In genomic region chr11:110398553-110399239, GRCm38 (mm10) we compare ENCODE assay signal across 8 mouse cellular contexts. TPM values are rescaled to one million over a fixed set of nuclear protein-coding genes. Genes with fewer than 3 reads are reported as not detected.
DNase-seq lines count a peak whose midpoint lies in the region; ATAC-seq and TF ChIP-seq lines count a peak whose summit lies in the region.

Gene Map2k6 (plus strand): TSS chr11:110399122.

- DNase-seq in CH12.LX (ENCODE audit: extremely low read depth), result peak; percentile 97
- peak; percentile 60 for DNase-seq in c-Kit-positive CD71-positive TER-119-positive erythroid progenitor cells, embryonic 14.5 days (ENCODE audit: low spot score)
- peak; percentile 87 for DNase-seq in forebrain, embryonic 11.5 days (ENCODE audit: low spot score)
- DNase-seq in kidney, postnatal 14 days, result peak; percentile 89
- peak; percentile 54 for DNase-seq in liver, embryonic 13.5 days
- DNase-seq in natural killer cell, adult 2 months (ENCODE audit: low spot score in 2 of 2), result peak; percentile 68 to 76

- H3K4me2 ChIP-seq in CH12.LX (ENCODE audit: insufficient read depth, low read depth, poor library complexity, severe bottlenecking), result peak within 1 kb of the TSS; percentile 95
- H3K4me2 ChIP-seq in forebrain, embryonic 11.5 days (ENCODE audit: low read depth, low read length, severe bottlenecking), result peak within 1 kb of the TSS; percentile 59
- peak within 1 kb of the TSS; percentile 68 for H3K4me2 ChIP-seq in heart, embryonic 15.5 days
- peak within 1 kb of the TSS; percentile 78 for H3K4me2 ChIP-seq in liver, embryonic 13.5 days
- peak within 1 kb of the TSS; percentile 47 for H3K4me2 ChIP-seq in stomach, embryonic 14.5 days (replicated peaks; ENCODE audit: low read depth, low read length)

- H3K36me3 ChIP-seq in CH12.LX (replicated peaks in 1 of 2; ENCODE audit: control insufficient read depth in 1 of 2, insufficient read depth in 1 of 2, low read length in 1 of 2), result no peaks in the 10 kb centered on the region
- H3K36me3 ChIP-seq in forebrain, embryonic 11.5 days (ENCODE audit: control insufficient read depth, insufficient read depth, low read length), result no peaks in the 10 kb centered on the region
- H3K36me3 ChIP-seq in heart, embryonic 15.5 days, result no peaks in the 10 kb centered on the region
- H3K36me3 ChIP-seq in liver, embryonic 13.5 days, result no peaks in the 10 kb centered on the region
- H3K36me3 ChIP-seq in stomach, embryonic 14.5 days (ENCODE audit: control insufficient read depth, insufficient read depth, low read length), result no peaks in the 10 kb centered on the region

- WGBS in forebrain, embryonic 11.5 days, result 9% methylated on average over 20 of the region's 20 CpGs
- 7% methylated on average over 20 of the region's 20 CpGs for WGBS in heart, embryonic 15.5 days
- WGBS in liver, embryonic 13.5 days (ENCODE audit: insufficient replicate concordance), result 8% methylated on average over 20 of the region's 20 CpGs
- WGBS in stomach, embryonic 14.5 days, result 9% methylated on average over 20 of the region's 20 CpGs

- dilution Hi-C loops in CH12.LX (cut with MboI; ENCODE audit: extremely low pct_ligation_motif_present, extremely low pct_unique_long_range_greater_than_20kb, low sequenced_read_pairs), result no loop called here

- peak; percentile 93 for ATAC-seq in forebrain, embryonic 11.5 days (replicated peaks; ENCODE audit: low FRiP score)
- peak; percentile 92 for ATAC-seq in heart, embryonic 15.5 days (replicated peaks; ENCODE audit: insufficient number of reproducible peaks, insufficient read depth, low FRiP score, low read depth)
- peak; percentile 94 for ATAC-seq in liver, embryonic 13.5 days (ENCODE audit: low read depth)
- ATAC-seq in stomach, embryonic 14.5 days (ENCODE audit: insufficient number of reproducible peaks, insufficient read depth, low FRiP score, low read depth), result peak; percentile 93; the same call in 1 of the 2 replicates

- peaks cover 7 to 30% of the 10 kb centered on the region in 2 experiments; a peak in 3 of 4 replicates for H3K4me1 ChIP-seq in CH12.LX (ENCODE audit: control insufficient read depth in 1 of 2, insufficient read depth in 2 of 2)
- peaks cover 11% of the 10 kb centered on the region for H3K4me1 ChIP-seq in forebrain, embryonic 11.5 days (replicated peaks; ENCODE audit: control insufficient read depth, insufficient read depth, low read length)
- peaks cover 13% of the 10 kb centered on the region for H3K4me1 ChIP-seq in heart, embryonic 15.5 days (replicated peaks)
- peaks cover 18% of the 10 kb centered on the region for H3K4me1 ChIP-seq in liver, embryonic 13.5 days (replicated peaks)
- H3K4me1 ChIP-seq in stomach, embryonic 14.5 days (ENCODE audit: control insufficient read depth, insufficient read depth, low read length), result peaks cover 22% of the 10 kb centered on the region; the same call in 1 of the 2 replicates

- no peaks in the 10 kb centered on the region for H3K79me2 ChIP-seq in CH12.LX (replicated peaks; ENCODE audit: control insufficient read depth, extremely low read depth, insufficient read depth, poor library complexity, severe bottlenecking)

- no peak within 1 kb of the TSS for H3K27ac ChIP-seq in CH12.LX (ENCODE audit: insufficient read depth, low read depth)
- H3K27ac ChIP-seq in forebrain, embryonic 11.5 days (ENCODE audit: low read depth, low read length), result no peak within 1 kb of the TSS
- peak within 1 kb of the TSS; percentile 43; the same call in 1 of the 2 replicates for H3K27ac ChIP-seq in heart, embryonic 15.5 days
- H3K27ac ChIP-seq in liver, embryonic 13.5 days, result peak within 1 kb of the TSS; percentile 9; the same call in 1 of the 2 replicates
- peak within 1 kb of the TSS; percentile 39; the same call in 1 of the 2 replicates for H3K27ac ChIP-seq in stomach, embryonic 14.5 days (ENCODE audit: low read length)

- peak within 1 kb of the TSS; percentile 45 for H3K9ac ChIP-seq in CH12.LX (ENCODE audit: insufficient read depth, low read depth)
- H3K9ac ChIP-seq in forebrain, embryonic 11.5 days (ENCODE audit: low read length), result peak within 1 kb of the TSS; percentile 43
- peak within 1 kb of the TSS; percentile 45 for H3K9ac ChIP-seq in heart, embryonic 15.5 days
- peak within 1 kb of the TSS; percentile 66 for H3K9ac ChIP-seq in liver, embryonic 13.5 days
- peak within 1 kb of the TSS; percentile 29 for H3K9ac ChIP-seq in stomach, embryonic 14.5 days (replicated peaks; ENCODE audit: low read depth, low read length)

- no peaks in the 10 kb centered on the region for H3K27me3 ChIP-seq in CH12.LX (replicated peaks)
- peaks cover 2% of the 10 kb centered on the region; the same call in 1 of the 2 replicates for H3K27me3 ChIP-seq in forebrain, embryonic 11.5 days (ENCODE audit: control insufficient read depth, insufficient read depth, low read length)
- no peaks in the 10 kb centered on the region for H3K27me3 ChIP-seq in heart, embryonic 15.5 days
- H3K27me3 ChIP-seq in liver, embryonic 13.5 days, result no peaks in the 10 kb centered on the region
- no peaks in the 10 kb centered on the region for H3K27me3 ChIP-seq in stomach, embryonic 14.5 days (ENCODE audit: control insufficient read depth, insufficient read depth, low read length)

- peak within 1 kb of the TSS; percentile 58 to 68 (median 63) for H3K4me3 ChIP-seq in CH12.LX (replicated peaks in 1 of 3; ENCODE audit: low read depth in 2 of 3, low read length in 2 of 3, poor library complexity in 1 of 3)
- peak within 1 kb of the TSS; percentile 38 for H3K4me3 ChIP-seq in forebrain, embryonic 11.5 days (ENCODE audit: low read depth, low read length)
- H3K4me3 ChIP-seq in heart, embryonic 15.5 days, result peak within 1 kb of the TSS; percentile 69
- peak within 1 kb of the TSS; percentile 67 for H3K4me3 ChIP-seq in liver, embryonic 13.5 days (replicated peaks)
- peak within 1 kb of the TSS; percentile 48 for H3K4me3 ChIP-seq in stomach, embryonic 14.5 days (ENCODE audit: low read depth, low read length)

- no peaks in the 10 kb centered on the region for H3K9me3 ChIP-seq in CH12.LX (replicated peaks; ENCODE audit: low read length)
- H3K9me3 ChIP-seq in forebrain, embryonic 11.5 days (ENCODE audit: control insufficient read depth, low read length), result no peaks in the 10 kb centered on the region
- H3K9me3 ChIP-seq in heart, embryonic 15.5 days (replicated peaks), result no peaks in the 10 kb centered on the region
- no peaks in the 10 kb centered on the region for H3K9me3 ChIP-seq in liver, embryonic 13.5 days (replicated peaks)
- no peaks in the 10 kb centered on the region for H3K9me3 ChIP-seq in stomach, embryonic 14.5 days (ENCODE audit: control insufficient read depth, low read depth, low read length)

- TF ChIP-seq POLR2A in CH12.LX (IDR thresholded peaks at IDR 0.05; ENCODE audit: low read depth, low read length), result peak; percentile 75

- TF ChIP-seq EP300 in CH12.LX (IDR thresholded peaks at IDR 0.05; ENCODE audit: low read length), result no peak

- in situ Hi-C loops in CH12.LX (cut with MboI; ENCODE audit: low pct_ligation_motif_present, low pct_unique_long_range_greater_than_20kb, low sequenced_read_pairs), result no loop called here

- no peak for TF ChIP-seq CTCF in CH12.LX (conservative IDR thresholded peaks at IDR 0.05 in 1 of 2, IDR thresholded peaks at IDR 0.05 in 1 of 2; ENCODE audit: low read depth in 2 of 2, low read length in 2 of 2)

- no peak for TF ChIP-seq RAD21 in CH12.LX (IDR thresholded peaks at IDR 0.05; ENCODE audit: low read depth, low read length)

TF ChIP-seq in CH12.LX, 34 proteins besides CTCF, POLR2A, EP300 and RAD21:
- TF ChIP-seq MXI1 (IDR thresholded peaks at IDR 0.05; ENCODE audit: low read depth, low read length) (peak; percentile 90), TBP (conservative IDR thresholded peaks at IDR 0.05; ENCODE audit: low read depth, low read length) (peak; percentile 86), HCFC1 (IDR thresholded peaks at IDR 0.05; ENCODE audit: low read depth, low read length) (peak; percentile 99), BHLHE40 (IDR thresholded peaks at IDR 0.05; ENCODE audit: low read depth, low read length) (peak; percentile 92), ZNF384 (IDR thresholded peaks at IDR 0.05; ENCODE audit: low read depth, low read length) (peak; percentile 94), NRF1 (IDR thresholded peaks at IDR 0.05; ENCODE audit: low read depth, low read length) (peak; percentile 83), NELFE (IDR thresholded peaks at IDR 0.05; ENCODE audit: low read depth, low read length) (peak; percentile 44; the same call in 1 of the 2 replicates), MYC (IDR thresholded peaks at IDR 0.05; ENCODE audit: low read depth, low read length) (peak; percentile 99), MAX (IDR thresholded peaks at IDR 0.05; ENCODE audit: low read length) (peak; percentile 97), GABPA (IDR thresholded peaks at IDR 0.05; ENCODE audit: insufficient replicate concordance, low read depth, low read length) (peak; percentile 65; the same call in 1 of the 2 replicates), JUND (conservative IDR thresholded peaks at IDR 0.05; ENCODE audit: low read depth, low read length) (no peak), UBTF (IDR thresholded peaks at IDR 0.05; ENCODE audit: low read depth, low read length) (no peak), ZKSCAN1 (IDR thresholded peaks at IDR 0.05; ENCODE audit: borderline replicate concordance, low read depth, low read length) (peak; percentile 85), MAZ (IDR thresholded peaks at IDR 0.05; ENCODE audit: low read depth, low read length) (no peak), ELF1 (IDR thresholded peaks at IDR 0.05; ENCODE audit: low read depth, low read length) (peak; percentile 88), KAT2A (IDR thresholded peaks at IDR 0.05; ENCODE audit: insufficient replicate concordance, low read length) (peak; percentile 94; the same call in 1 of the 2 replicates), TCF12 (IDR thresholded peaks at IDR 0.05; ENCODE audit: low read depth, low read length) (peak; percentile 25; the same call in 1 of the 2 replicates), E2F4 (IDR thresholded peaks at IDR 0.05; ENCODE audit: insufficient replicate concordance, low read depth, low read length) (no peak)
TF ChIP-seq in CH12.LX: peak in this region for 14.

RNA-seq across cellular contexts. Expression of gene Map2k6, which starts in this region (rescaled TPM):
- total RNA-seq in CH12.LX (2012; rRNA removed) (11.3 and 16.8 TPM in 2 replicates), CH12.LX (2014; rRNA removed) (21.9 and 23.0 TPM in 2 replicates)
- 16.9 and 18.0 TPM in 2 replicates for polyA plus RNA-seq in CH12.LX (2012; ENCODE audit: insufficient read length, low read depth)
- polyA plus RNA-seq in forebrain, embryonic 11.5 days (2014; fragmentation: Nextera tagmentation; extraction: Ambion mirVana), result 39.1 and 42.2 TPM in 2 replicates
- polyA plus RNA-seq in heart, embryonic 15.5 days (2015; fragmentation: Nextera tagmentation; extraction: Ambion mirVana), result 13.5 and 15.3 TPM in 2 replicates
- polyA plus RNA-seq in liver, embryonic 13.5 days (2015; fragmentation: Nextera tagmentation; extraction: Ambion mirVana), result 4.4 and 6.5 TPM in 2 replicates
- polyA plus RNA-seq in stomach, embryonic 14.5 days (2014; fragmentation: Nextera tagmentation; extraction: Ambion mirVana), result 26.7 and 27.3 TPM in 2 replicates

Comparison
In these comparisons a context has a peak if more than half of its experiments do, and no peak if none do; other contexts are left out.
1. H3K27ac ChIP-seq: peak in heart, embryonic 15.5 days (single experiment), liver, embryonic 13.5 days (single experiment) and stomach, embryonic 14.5 days (single experiment); none in CH12.LX (single experiment) and forebrain, embryonic 11.5 days (single experiment).
2. Peak in every context shown above with its lines, with median percentiles within 50 percentile points of each other: DNase-seq, H3K4me2 ChIP-seq, H3K4me3 ChIP-seq, H3K9ac ChIP-seq and ATAC-seq.